Mouse (Mus musculus): ENCODE results near the gene Nckap1.
"Not testable (repeated sequence)": the region's sequence is repeated elsewhere in the genome, so short reads cannot be mapped to it uniquely, and the experiment has no call there.

Nckap1 gene

GRCm38 (mm10) chr2:80560773-80561172 is 20.4 kb downstream of the Nckap1 start:
- DNase-seq (ENCODE audit: low spot score in 2 of 2) = no peak

GRCm38 (mm10) chr2:80559655-80560054 is 21.5 kb downstream of the Nckap1 start:
- DNase-seq (ENCODE audit: low spot score in 2 of 2) = no peak

DNA sequence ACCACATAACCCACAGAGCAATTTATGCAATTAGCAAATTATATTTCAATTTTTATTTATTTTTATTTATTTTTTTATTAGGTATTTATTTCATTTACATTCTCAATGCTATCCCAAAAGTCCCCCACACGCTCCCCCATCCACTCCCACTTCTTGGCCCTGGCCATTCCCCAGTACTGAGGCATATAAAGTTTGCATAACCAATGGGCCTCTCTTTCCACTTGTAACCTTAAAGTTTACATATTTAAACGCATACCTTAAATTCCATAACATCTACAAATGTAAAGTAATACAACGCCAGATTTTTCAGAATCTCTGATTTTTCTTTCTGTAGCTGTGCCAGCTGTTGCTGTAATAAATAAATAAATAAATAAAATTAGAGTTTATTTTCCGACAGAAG is 26.7 kb downstream of the Nckap1 start:
- DNase-seq (ENCODE audit: low spot score in 2 of 2) = no peak

- DNase-seq (ENCODE audit: low spot score in 2 of 2) = no peak
These were observed 31.5 kb downstream of the Nckap1 start for GRCm38 (mm10) chr2:80549704-80550103.

- DNase-seq (ENCODE audit: low spot score in 2 of 2) = no peak
These were observed 33.3 kb downstream of the Nckap1 start for GRCm38 (mm10) chr2:80547901-80548300.

- no peak for DNase-seq (ENCODE audit: low spot score in 2 of 2)
These were observed 38.4 kb downstream of the Nckap1 start for GRCm38 (mm10) chr2:80542801-80543200.

DNA sequence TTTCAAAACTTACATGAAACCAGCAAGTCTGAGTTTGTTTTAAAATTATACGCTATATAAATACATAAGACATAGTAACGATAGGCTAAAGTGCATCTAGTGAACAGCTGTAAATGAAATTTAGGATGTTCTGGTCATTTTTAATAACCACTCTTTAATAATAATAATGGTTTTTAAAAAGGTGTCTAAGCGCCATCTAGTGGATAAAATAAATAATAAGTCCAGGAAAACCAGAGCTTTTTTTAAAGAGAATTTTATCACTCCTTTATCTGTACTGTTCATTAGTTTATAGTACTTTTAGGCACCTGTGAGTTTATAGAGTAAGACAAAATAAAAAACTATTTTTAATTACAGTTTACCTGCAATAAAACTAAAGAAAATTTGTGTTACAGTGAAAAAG is 44.0 kb downstream of the Nckap1 start:
- no peak for DNase-seq (ENCODE audit: low spot score in 2 of 2)

DNA sequence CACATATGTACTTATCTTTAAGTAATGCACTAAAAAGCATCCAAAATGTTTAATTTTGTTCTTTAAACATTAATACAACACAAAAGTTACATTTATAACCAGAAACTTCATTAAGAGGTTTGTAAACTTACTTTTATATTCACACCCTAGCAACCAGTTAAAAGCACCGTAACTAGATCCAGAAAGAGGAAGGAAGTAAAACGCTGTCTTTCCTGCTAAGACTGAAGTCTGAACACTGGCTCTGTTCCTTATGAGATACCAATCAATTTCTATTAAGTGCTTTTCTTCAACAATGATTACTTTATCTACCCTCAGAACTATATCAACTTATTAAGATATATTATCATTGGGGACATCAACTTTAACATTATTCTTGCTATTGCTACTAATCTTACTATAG is 44.6 kb downstream of the Nckap1 start:
- no peak for DNase-seq (ENCODE audit: low spot score in 2 of 2)

GRCm38 (mm10) chr2:80524275-80524674 is 56.9 kb downstream of the Nckap1 start:
- DNase-seq (ENCODE audit: low spot score in 2 of 2) = no peak

DNA sequence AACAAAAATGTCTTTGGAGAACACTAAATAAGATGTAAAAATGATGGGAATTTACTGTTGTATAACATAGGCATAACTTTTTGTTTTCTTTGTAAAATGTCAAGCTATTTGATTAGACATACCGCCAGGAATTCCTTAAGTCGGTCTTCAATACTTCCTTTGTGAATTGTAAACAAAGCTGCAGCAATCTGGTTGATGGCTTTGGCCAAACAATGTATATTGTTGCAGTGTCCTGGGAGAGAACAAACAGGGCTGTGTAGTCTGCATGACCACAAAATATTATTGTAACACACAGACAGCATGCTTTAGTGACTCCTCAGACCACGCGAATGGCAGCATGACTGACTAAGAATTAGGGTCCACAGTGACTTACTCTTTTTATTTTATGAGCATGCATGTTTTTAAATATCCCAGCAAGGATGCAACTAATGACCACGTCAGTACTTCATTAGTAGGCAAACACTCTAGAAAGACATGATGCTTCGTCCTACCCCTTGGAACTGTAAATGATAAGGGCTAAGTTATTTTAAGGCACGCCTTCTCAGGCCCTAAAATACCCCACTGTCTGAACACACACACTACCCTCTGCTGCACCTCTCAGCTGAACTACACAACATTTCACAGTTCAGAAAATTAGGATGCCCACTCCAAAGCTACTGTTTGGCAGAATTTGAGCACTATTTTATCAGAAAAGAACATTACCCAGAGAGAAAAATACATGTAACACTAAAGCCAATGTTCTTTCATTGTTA is 75.0 kb downstream of the Nckap1 start:
- no peak for DNase-seq (ENCODE audit: low spot score in 2 of 2)

GRCm38 (mm10) chr2:80502132-80502531 is 79.0 kb downstream of the Nckap1 start:
- DNase-seq (ENCODE audit: low spot score in 2 of 2) = no peak

- not testable (repeated sequence) for DNase-seq (ENCODE audit: low spot score in 2 of 2)
These were observed 85.9 kb downstream of the Nckap1 start for GRCm38 (mm10) chr2:80495304-80495703.

DNA sequence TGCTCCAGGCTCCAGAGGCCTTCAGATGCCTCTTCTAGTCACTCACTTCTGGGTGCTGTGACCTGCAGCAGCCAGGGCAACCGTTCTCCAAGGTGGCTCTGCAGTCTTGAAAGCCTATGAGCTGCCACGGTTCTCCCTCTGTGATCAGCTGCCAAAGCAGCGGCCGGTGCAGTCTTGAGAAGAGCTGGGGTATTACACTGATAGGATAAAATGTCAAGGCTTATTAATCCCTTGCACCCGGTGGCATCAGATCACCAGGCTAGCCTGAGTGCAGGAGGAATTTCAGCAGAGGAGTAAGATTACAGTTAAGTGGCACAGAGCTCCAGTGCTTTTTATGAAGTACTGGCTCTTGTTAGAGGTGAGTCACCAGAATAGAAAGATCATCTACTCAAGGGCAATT is 94.3 kb downstream of the Nckap1 start:
- no peak for DNase-seq (ENCODE audit: low spot score in 2 of 2)

GRCm38 (mm10) chr2:80484951-80485350 is 96.2 kb downstream of the Nckap1 start:
- DNase-seq (ENCODE audit: low spot score in 2 of 2) = no peak

GRCm38 (mm10) chr2:80475831-80476230 is 105.3 kb downstream of the Nckap1 start:
- DNase-seq (ENCODE audit: low spot score in 2 of 2) = no peak

DNA sequence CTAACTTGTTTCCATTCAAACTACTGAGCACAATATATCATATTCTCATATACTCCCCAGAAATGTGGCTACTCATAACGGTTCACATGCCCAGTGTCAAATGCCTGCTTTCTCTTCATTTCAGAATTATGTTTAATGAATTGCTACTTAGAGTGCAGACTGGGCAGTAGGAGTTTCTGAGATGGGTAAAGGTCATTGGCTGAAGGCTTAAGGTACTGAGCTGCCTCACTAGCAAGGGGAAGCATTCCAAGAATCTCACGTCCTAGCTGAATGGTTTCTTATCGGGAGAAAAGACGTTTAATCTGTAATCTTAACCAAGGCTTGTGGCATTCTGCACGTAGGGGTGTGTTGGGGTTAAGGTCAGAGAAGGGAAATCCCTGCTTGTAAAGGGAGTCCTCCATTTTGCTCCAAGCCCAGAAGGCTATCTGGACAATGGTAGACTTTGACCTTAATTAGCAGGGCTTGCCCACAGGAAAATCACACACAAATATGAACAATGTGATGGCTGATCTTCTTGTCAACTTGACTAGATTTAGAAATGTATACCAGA is 106.9 kb downstream of the Nckap1 start:
- DNase-seq (ENCODE audit: low spot score in 2 of 2) = no peak

- DNase-seq (ENCODE audit: low spot score in 2 of 2) = no peak
These were observed 115.0 kb downstream of the Nckap1 start for GRCm38 (mm10) chr2:80465991-80466821.

- no peak for DNase-seq (ENCODE audit: low spot score in 2 of 2)
These were observed 119.4 kb downstream of the Nckap1 start for GRCm38 (mm10) chr2:80461827-80462226.
